Mouse (Mus musculus): ENCODE measurements around the gene Adap2.
"Not testable (repeated sequence)": the region's sequence is repeated elsewhere in the genome, so short reads cannot be mapped to it uniquely, and the experiment has no call there.

Adap2 gene

DNA sequence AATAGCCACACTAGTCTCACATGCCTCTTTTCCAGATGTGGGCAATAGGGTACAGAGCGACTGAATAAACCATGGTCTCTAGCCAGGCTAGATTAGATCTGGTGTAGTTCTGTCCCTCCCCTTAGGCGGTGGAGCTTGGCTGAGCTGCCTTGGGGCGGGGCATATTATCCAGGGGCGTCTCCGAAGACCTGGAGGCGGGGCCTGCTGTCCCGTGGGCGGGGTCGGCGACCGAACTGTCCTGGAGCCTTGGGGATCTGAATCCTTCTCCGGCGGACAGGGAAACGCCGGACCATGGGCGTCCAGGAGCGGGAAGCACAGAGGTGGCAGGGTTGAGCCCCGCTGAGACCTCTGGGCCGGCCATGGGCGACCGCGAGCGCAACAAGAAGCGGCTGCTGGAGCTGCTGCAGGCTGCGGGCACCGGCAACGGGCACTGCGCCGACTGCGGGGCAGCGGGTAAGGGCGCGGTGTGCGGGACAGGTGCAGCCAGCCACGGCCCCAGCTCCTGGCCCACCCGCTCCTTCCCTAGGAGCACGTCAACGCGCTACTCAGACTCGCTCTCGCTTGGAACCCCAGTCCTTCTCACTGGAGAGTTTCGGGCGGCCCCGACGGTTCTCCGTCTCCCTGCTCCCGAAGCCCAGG is at the start of gene Adap2:
Gene Adap2 (plus strand): TSS at position 249 of the 639 bp plus-strand sequence.
- no peak for DNase-seq (ENCODE audit: low read depth, low spot score)

DNA sequence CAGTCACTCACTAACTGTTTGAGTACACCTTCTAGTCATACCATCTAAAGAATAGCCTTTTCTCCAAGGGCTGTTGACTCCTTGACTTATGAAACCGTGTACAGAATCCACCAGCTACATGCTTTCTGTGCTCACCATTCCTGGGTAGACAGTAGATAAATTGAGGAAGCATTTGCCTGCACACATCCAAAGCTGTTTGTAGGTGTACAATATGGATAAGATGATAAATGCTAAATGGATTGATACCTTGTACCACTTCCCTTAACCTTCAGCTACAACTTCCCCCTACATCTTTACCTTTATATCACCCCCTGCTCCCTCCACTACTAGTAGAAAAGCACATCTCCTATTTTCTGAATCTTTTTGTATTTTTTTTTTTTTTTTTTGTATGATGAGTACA is 49.5 kb upstream of the Adap2 start:
- DNase-seq (ENCODE audit: low read depth, low spot score) = no peak

DNA sequence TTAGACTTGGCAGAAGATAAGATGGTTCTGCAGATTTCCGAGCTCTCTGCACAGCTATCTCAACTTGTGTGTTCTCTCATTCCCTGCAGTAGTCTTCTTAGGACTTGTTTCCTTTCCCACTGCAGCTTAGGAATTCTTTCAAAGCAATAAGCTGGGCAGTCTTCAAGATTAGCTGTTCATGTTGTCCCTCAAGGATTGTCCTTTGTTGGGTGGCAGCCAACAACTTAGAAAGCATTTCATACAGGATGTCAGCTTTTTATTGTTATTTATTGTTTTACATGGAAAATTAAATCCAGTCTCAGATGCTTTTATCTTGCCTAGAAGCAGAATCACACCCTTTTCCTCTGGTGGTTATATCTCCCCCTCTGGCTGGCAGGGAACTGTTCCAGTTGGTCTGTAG is 37.5 kb upstream of the Adap2 start:
- DNase-seq (ENCODE audit: low read depth, low spot score) = no peak

DNA sequence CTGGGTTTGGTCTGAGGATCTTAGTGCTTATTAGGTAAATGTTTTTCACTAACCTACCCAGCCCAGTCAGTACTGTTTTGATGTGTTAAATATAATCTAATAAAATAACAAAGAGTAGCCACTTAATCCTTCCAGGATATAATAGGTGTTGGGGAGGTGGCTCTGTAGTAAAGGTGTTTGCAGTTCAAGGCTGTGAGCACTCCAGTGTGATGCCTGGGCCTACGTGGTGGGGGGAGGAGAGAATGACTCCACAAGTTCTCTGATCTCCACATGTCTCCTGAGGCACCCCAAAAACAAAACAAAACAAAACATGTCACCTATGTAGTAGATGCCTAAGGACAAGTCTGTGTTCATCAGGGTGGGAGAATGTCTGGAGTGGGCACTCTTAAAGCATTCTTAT is 21.9 kb upstream of the Adap2 start:
- DNase-seq (ENCODE audit: low read depth, low spot score) = no peak

- DNase-seq (ENCODE audit: low read depth, low spot score) = no peak
Measured at GRCm38 (mm10) chr11:80134744-80135143, 19.2 kb upstream of the Adap2 start.

DNA sequence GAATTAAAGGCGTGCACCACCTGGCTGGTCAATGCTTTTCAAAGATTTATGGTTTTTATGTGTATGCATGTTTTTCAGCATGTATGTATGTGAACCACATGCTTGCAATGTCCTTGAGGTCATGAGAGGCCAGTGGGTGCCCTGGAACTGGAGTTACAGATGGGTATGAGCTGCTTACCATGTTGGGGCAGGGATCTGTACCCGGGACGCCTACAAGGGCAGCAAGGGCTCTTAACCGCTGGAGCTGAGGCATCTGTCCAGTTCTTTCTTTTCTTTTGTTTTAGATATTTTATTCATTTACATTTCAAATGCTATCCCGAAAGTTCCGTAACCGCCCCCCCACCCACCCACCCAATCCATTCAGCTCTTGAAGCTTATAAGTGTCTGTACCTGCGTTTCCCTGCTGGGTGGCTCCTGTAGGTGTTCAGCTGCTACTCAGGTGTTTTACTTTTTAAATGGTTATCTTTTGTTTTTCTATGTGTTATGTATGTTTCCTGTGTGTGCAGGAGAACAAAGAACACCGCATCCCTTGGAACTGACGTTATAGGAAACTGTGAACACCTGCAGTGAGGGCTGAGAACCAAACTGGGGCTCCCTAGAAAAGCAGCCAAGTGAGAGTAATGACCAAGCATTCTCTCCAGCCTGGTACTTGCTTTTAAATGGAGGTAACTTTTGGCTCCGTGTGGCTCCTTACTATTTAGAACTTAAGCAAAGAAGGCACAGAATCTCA is 17.8 kb upstream of the Adap2 start:
- no peak for DNase-seq (ENCODE audit: low read depth, low spot score)

- peak; percentile 50 for DNase-seq (ENCODE audit: low read depth, low spot score)
Measured at GRCm38 (mm10) chr11:80136786-80137185, 17.1 kb upstream of the Adap2 start.

- DNase-seq (ENCODE audit: low read depth, low spot score) = no peak
Measured at GRCm38 (mm10) chr11:80137773-80138172, 16.1 kb upstream of the Adap2 start.

- peak; percentile 93 for DNase-seq (ENCODE audit: low read depth, low spot score)
Measured at GRCm38 (mm10) chr11:80141825-80142521, 11.9 kb upstream of the Adap2 start, which contains the start of gene Tefm. Gene Tefm, minus strand, starts transcription at chr11:80142175.

DNA sequence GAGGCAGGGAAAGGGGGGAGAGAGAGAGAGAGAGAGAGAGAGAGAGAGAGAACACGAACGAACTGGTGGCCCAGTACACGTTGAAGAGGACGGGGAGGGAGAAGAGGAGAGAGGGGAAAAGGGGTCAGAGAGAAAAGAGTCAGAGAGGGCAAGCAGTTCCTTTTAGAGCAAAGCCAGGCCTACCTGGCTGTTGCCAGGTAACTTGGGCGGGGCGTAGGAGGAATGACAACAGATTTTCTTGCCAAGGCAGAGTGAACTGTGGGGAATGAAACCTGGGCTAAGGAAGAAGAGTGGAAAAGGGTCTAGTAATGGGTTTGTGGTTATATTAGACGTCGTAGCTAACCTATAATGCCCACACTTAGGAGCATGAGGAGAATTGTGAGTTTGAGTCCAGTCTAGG is 11.0 kb upstream of the Adap2 start:
- DNase-seq (ENCODE audit: low read depth, low spot score) = no peak

GRCm38 (mm10) chr11:80145787-80146275 is 8.1 kb upstream of the Adap2 start:
- DNase-seq (ENCODE audit: low read depth, low spot score) = no peak

GRCm38 (mm10) chr11:80147748-80148147 is 6.2 kb upstream of the Adap2 start:
- peak; percentile 47 for DNase-seq (ENCODE audit: low read depth, low spot score)

DNA sequence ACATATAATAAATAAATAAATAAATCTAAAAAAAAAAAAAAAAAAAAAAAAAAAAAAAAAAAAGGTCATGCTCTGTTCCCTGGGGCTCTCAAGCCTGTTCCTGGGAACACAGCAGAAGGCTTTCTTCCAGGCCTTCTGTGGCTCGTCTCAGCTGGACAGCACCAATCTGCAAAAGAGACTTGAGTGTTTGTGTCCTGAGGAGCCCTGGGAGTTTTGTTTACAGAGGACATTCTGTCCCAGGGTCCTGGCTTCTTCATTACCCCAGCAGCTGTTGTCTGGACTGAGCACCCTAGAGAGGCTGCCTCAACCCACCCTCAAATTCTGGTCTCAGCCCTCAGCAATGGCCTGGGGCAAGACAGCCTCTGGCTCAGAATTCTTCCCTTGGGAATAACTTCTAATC is 5.6 kb upstream of the Adap2 start:
- DNase-seq (ENCODE audit: low read depth, low spot score) = no peak

DNA sequence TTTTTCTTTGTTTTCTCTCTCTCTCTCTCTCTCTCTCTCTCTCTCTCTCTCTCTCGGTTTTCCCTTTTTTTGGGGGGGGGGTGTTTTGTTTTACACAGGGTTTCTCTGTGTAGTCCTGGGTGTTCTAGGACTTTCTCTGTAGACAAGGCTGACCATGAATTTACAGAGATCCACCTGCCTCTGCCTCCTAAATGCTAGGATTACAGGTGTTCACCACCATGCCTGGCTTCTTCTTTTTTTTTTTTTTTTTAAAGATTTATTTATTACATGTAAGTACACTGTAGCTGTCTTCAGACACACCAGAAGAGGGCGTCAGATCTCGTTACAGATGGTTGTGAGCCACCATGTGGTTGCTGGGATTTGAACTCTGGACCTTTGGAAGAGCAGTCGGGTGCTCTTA is 4.9 kb upstream of the Adap2 start:
- DNase-seq (ENCODE audit: low read depth, low spot score) = not testable (repeated sequence)

DNA sequence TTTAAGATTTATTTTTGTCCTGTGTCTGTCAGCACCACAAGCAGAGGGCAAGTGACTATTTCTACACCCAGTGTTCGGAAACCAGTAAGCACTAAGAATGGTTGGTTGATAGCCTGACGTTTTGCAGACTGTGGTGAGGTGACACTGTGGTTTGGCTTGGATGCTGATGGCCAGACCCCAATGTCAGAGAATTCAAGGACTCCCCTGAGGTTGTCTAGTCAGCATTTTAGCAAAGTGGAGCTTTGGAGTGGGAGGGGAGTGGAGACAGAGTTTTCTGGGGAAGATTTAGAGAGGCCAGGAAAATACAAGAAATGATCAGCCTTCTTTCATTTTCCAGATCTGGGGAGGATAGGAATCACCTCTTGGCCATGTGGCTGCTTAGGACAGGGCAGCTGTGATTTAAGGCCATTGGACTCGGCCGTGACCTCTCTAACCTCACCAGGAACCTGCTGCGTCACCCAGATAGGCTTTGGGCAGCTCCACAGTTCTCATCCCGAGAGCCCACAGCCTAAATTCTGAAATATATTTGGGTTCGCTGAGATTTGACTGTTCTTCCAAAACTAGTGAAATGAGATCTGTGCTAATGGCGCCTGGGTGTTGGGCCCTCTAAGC is 4.4 kb upstream of the Adap2 start:
- DNase-seq (ENCODE audit: low read depth, low spot score) = no peak

DNA sequence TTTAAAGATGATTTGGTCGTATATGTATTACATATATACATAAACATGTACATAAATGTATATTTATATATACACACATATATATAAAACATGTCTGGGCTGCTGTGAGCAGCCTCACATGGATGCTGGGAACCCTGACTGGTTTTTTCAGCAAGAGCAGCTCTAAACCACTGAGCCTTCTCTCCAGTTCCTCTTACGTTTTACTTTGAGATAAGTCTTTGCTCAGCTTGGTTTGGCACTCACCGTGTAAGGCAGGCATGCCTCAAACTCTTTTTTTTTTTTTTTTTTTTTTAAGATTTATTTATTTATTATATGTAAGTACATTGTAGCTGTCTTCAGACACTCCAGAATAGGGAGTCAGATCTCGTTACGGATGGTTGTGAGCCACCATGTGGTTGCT is 3.3 kb upstream of the Adap2 start:
- DNase-seq (ENCODE audit: low read depth, low spot score) = no peak

DNA sequence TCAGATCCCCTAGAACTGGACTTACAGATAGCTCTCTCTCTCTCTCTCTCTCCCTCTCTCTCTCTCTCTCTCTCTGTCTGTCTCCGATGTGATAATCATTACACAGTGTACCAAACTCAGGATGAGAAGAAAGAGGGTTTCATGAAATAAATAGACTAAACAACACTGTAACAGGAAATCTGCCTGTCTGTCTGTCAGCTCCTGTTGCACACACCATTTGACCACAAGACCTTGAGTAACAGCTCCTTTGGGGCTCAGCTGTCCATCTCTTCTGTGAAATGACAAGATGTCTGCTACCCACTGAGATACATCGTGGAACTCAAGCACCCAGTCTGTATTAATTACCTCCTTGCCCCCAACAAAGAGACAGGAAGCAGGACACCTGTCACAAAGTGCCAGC is 2.4 kb upstream of the Adap2 start:
- DNase-seq (ENCODE audit: low read depth, low spot score) = no peak

DNA sequence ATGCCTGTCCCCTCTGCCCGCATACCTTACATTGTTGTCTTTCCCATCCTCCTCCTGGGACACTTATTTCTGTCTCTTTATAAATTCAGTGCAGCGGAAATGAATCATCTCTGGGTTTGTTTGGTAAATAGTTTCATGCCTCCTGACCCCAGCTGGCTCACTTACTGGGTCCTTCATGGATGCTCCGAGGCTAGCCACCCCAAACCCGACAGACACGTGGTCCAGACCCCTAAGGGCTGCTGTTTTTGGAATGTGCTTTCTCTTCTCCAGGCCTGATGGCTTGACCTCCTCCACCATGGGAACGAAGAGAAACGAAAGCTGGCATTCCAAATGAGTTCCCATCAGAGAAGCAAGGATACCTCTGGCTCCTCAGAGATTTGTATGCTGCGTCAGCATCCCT is 1.5 kb upstream of the Adap2 start:
- DNase-seq (ENCODE audit: low read depth, low spot score) = peak; percentile 48

DNA sequence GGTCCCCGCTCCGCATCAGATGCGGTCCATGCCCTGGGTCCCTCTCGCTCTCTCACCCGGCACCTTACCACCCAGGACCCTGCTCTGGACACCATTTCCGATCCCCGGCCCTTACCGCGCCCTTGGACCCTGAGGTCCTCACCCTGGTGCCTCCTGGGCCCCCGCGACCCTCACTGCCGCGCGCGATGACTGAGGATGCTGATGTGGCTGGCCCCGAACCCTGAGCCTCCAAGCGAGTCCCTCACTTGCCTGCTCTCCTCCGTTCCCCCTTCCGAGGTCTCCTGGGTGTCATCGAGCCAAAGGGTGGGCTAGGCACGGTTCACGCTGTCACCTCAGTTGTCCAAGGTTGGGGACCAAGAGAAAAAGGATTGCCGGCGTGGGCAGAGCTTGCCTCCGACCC is 596 bp downstream of the Adap2 start:
- DNase-seq (ENCODE audit: low read depth, low spot score) = no peak

- no peak for DNase-seq (ENCODE audit: low read depth, low spot score)
Measured at GRCm38 (mm10) chr11:80155541-80155940, 1.6 kb downstream of the Adap2 start.

DNA sequence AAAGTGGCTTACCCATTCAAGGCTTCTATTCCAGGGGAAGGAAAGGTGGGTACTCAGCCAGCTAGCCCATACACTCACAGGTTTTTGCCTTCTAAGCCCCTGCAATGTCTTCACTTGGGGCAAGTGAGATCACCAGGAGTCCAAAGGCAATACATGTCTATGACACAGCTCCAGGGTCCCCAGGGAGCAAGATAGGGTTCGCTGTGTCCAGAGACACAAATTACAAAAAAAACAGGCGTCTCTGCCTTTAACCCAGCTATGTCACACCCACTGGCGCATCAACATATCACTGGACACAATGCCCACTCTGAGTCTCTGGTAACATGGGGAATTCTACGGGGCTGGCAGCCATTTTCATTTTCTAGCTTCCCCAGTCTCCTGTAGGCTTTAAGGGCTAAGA is 2.1 kb downstream of the Adap2 start:
- no peak for DNase-seq (ENCODE audit: low read depth, low spot score)

GRCm38 (mm10) chr11:80156841-80157240 is 2.9 kb downstream of the Adap2 start:
- DNase-seq (ENCODE audit: low read depth, low spot score) = no peak
